ENCODE assay signal across 8 mouse cellular contexts in genomic region chr3:37418961-37419457, GRCm38 (mm10). TPM values are rescaled to one million over a fixed set of nuclear protein-coding genes. Genes with fewer than 3 reads are reported as not detected.
A peak's percentile ranks its signal among the peaks of the same experiment; 100 is the strongest.
DNase-seq lines count a peak whose midpoint lies in the region; ATAC-seq and TF ChIP-seq lines count a peak whose summit lies in the region.

No protein-coding gene starts in this region.

- 0 out of 2 replicates have a peak, but pooled peaks have one; percentile 17 for TF ChIP-seq CTCF in small intestine, adult 2 months (IDR thresholded peaks at IDR 0.05; ENCODE audit: extremely low read depth, insufficient read length, insufficient replicate concordance, low read depth, low read length)

- H3K27me3 ChIP-seq in forebrain, embryonic 14.5 days (replicated peaks; ENCODE audit: control insufficient read depth, insufficient read depth, low read length), result no peaks in the 10 kb centered on the region
- no peaks in the 10 kb centered on the region for H3K27me3 ChIP-seq in small intestine, adult 2 months (ENCODE audit: control insufficient read depth, insufficient read depth, low read length)

- DNase-seq in adrenal gland, postnatal 36 days, result peak; percentile 72 to 81
- DNase-seq in adrenal gland, adult (ENCODE audit: inconsistent age in 2 of 2, low spot score in 1 of 2), result no peak
- DNase-seq in retina, embryonic 14.5 days (ENCODE audit: low spot score), result peak; percentile 73
- DNase-seq in retina, postnatal 1 day, result no peak
- peak; percentile 60 for DNase-seq in forebrain, embryonic 14.5 days (ENCODE audit: low spot score)
- DNase-seq in layer of hippocampus, adult 9-10 months (ENCODE audit: low spot score), result peak; percentile 64

- WGBS in forebrain, embryonic 14.5 days, result 2% methylated on average over 30 of the region's 30 CpGs
- WGBS in small intestine, adult 2 months, result under 1% methylated on average over 30 of the region's 30 CpGs

- peak overlapping the region; percentile 79 for H3K4me2 ChIP-seq in forebrain, embryonic 14.5 days (ENCODE audit: low read length)

- H3K4me3 ChIP-seq in forebrain, embryonic 14.5 days (ENCODE audit: low read depth, low read length), result peak overlapping the region; percentile 87
- H3K4me3 ChIP-seq in small intestine, adult 2 months (ENCODE audit: low read depth, low read length), result peak overlapping the region; percentile 82

- peak overlapping the region; percentile 80 for H3K27ac ChIP-seq in forebrain, embryonic 14.5 days (ENCODE audit: low read depth, low read length)
- peak overlapping the region; percentile 80 for H3K27ac ChIP-seq in small intestine, adult 2 months (ENCODE audit: insufficient read depth, low read depth, low read length)

- H3K9ac ChIP-seq in forebrain, embryonic 14.5 days (ENCODE audit: low read length), result peak overlapping the region; percentile 80

- no peaks in the 10 kb centered on the region; the same call in 1 of the 2 replicates for H3K4me1 ChIP-seq in forebrain, embryonic 14.5 days (ENCODE audit: control insufficient read depth, insufficient read depth, low read length)
- H3K4me1 ChIP-seq in small intestine, adult 2 months (ENCODE audit: control insufficient read depth, insufficient read depth, insufficient read length, low read length), result peaks cover 5% of the 10 kb centered on the region; the same call in 1 of the 2 replicates

- no peaks in the 10 kb centered on the region for H3K36me3 ChIP-seq in forebrain, embryonic 14.5 days (ENCODE audit: control insufficient read depth, insufficient read depth, low read length)
- no peaks in the 10 kb centered on the region; the same call in 1 of the 2 replicates for H3K36me3 ChIP-seq in small intestine, adult 2 months (ENCODE audit: control insufficient read depth, insufficient read depth, low read length)

- H3K9me3 ChIP-seq in forebrain, embryonic 14.5 days (replicated peaks; ENCODE audit: control insufficient read depth, low read length), result no peaks in the 10 kb centered on the region

- no peak for ATAC-seq in forebrain, embryonic 14.5 days
- peak; percentile 53 for ATAC-seq in megakaryocyte, adult 5-6 weeks (ENCODE audit: poor library complexity, severe bottlenecking)

- TF ChIP-seq POLR2A in small intestine, adult 2 months (IDR thresholded peaks at IDR 0.05; ENCODE audit: low read depth, low read length), result no peak

RNA-seq across cellular contexts. Expression of gene Spata5, which starts 0.7 kb away (rescaled TPM):
- 10 to 100 TPM; 29.4 to 40.4 TPM for total RNA-seq in adrenal gland, postnatal 36 days (2021)
- 37.0 and 38.5 TPM in 2 replicates for polyA plus RNA-seq in forebrain, embryonic 14.5 days (2014; fragmentation: Nextera tagmentation; extraction: Ambion mirVana)
- total RNA-seq in megakaryocyte, adult 5-6 weeks (2015), result 42.0 and 62.5 TPM in 2 replicates
- 88.3 and 93.8 TPM in 2 replicates for total RNA-seq in megakaryocyte, adult 5-6 weeks (2017)
- polyA plus RNA-seq in small intestine, adult 2 months (2012; rRNA removed), result 0.25 and 1.0 TPM in 2 replicates

RNA-seq across cellular contexts. Expression of gene Nudt6, which starts 1.0 kb away (rescaled TPM):
- total RNA-seq in adrenal gland, postnatal 36 days (2021), result 10 to 100 TPM; 15.3 to 25.7 TPM
- polyA plus RNA-seq in forebrain, embryonic 14.5 days (2014; fragmentation: Nextera tagmentation; extraction: Ambion mirVana), result 6.3 and 6.6 TPM in 2 replicates
- total RNA-seq in megakaryocyte, adult 5-6 weeks (2015), result 4.5 and 9.5 TPM in 2 replicates
- 7.5 and 10.6 TPM in 2 replicates for total RNA-seq in megakaryocyte, adult 5-6 weeks (2017)
- 6.6 and 10.6 TPM in 2 replicates for polyA plus RNA-seq in small intestine, adult 2 months (2012; rRNA removed)

Comparison
In these comparisons a context has a peak if more than half of its experiments do, and no peak if none do; other contexts are left out.
1. DNase-seq: peak in adrenal gland, postnatal 36 days (2 of 2), retina, embryonic 14.5 days (single experiment), forebrain, embryonic 14.5 days (single experiment) and layer of hippocampus, adult 9-10 months (single experiment); none in adrenal gland, adult (0 of 2) and retina, postnatal 1 day (single experiment).